Mouse (Mus musculus) left cerebral cortex, adult 18-20 months (tissue): ENCODE measurements around the gene Zfp60. TPM values are rescaled to one million over a fixed set of nuclear protein-coding genes. Genes with fewer than 3 reads are reported as not detected.
"Not testable (repeated sequence)": the region's sequence is repeated elsewhere in the genome, so short reads cannot be mapped to it uniquely, and the experiment has no call there.

Source experiments
- DNase-seq, 2 experiments: peaks; one replicate each; pipeline ENCODE4 v3.0.0; 2021 to 2022; ENCODE audit warnings: low spot score in 2 of 2, mixed read lengths in 1 of 2
- total RNA-seq, 2 experiments: library from RNA; stranded (reverse); gene quantifications; 2 replicates each; pipeline ENCODE4 v1.2.3; 2021

The Zfp60 gene
- total RNA-seq, 2 experiments from 2014 or later, result 35.7 to 36.0 TPM

DNA sequence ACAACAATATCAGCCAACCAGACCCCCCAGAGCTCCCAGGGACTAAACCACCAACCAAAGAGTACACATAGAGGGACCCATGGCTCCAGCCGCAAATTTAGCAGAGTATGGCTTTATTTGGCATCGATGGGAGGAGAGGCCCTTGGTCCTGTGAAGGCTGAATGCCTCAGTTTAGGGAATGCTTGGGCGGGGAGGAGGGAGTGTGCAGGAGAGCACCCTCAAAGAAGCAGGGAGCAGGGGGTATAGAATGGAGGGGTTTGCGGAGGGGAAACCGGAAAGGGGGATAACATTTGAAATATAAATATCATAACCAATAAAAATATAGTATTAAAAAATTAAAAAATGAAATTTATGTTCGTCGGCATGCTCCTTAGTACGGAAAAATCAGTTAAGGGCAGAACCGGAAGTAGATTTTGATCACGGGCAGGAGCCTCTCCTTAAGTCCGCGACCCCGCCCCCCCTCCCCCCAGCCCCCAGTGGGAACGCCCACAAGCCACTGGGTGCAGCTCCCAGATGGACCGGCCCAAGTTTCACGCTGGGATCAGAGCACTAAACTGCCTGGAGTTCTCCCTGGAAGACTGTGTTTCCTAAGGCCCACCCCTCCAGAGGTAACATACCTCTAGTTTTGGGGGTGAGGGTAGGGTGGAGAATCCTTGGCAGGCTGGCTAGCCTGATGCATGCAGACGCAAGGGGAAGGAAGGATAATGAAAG lies 34.1 kb downstream of the Zfp60 start:
- DNase-seq, result no peak

- DNase-seq, result no peak
Observed at GRCm38 (mm10) chr7:27789306-27789705, 58.1 kb downstream of the Zfp60 start.

DNA sequence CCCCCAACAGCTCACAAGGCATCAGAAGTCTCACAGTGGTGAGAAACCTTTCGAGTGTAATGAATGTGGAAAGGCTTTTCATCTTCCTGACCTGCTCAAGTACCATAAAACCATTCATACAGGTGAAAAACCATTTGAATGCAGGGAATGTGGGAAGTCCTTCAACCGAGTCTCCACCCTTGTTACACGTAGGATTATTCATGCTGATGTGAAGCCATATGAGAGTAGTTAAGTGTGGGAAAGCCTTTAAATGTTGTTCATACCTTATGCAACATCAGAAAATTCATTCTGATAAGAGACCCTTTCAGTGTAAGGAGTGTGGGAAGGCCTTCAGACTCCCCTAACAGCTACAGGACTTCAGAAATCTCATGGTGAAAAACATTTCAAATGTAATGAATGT lies 62.7 kb downstream of the Zfp60 start:
- DNase-seq, result not testable (repeated sequence)

DNA sequence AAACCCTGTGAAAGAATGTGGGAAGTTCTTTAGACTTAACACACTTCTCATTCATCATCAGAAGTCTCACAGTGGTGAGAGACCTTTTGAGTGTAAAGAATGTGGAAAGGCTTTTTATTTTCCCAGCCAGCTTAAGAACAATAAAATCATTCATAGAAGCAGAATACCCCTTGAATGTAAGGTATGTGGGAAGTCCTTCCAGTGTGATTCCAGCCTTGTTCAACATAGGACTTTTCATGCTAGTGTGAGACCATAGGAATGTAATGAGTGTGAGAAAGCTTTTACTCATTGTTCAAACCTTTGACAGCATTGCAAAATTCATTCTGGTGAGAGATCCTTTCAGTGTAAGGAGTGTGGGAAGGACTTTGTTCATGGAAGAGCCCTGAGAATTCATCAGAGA lies 63.4 kb downstream of the Zfp60 start:
- DNase-seq, result no peak

DNA sequence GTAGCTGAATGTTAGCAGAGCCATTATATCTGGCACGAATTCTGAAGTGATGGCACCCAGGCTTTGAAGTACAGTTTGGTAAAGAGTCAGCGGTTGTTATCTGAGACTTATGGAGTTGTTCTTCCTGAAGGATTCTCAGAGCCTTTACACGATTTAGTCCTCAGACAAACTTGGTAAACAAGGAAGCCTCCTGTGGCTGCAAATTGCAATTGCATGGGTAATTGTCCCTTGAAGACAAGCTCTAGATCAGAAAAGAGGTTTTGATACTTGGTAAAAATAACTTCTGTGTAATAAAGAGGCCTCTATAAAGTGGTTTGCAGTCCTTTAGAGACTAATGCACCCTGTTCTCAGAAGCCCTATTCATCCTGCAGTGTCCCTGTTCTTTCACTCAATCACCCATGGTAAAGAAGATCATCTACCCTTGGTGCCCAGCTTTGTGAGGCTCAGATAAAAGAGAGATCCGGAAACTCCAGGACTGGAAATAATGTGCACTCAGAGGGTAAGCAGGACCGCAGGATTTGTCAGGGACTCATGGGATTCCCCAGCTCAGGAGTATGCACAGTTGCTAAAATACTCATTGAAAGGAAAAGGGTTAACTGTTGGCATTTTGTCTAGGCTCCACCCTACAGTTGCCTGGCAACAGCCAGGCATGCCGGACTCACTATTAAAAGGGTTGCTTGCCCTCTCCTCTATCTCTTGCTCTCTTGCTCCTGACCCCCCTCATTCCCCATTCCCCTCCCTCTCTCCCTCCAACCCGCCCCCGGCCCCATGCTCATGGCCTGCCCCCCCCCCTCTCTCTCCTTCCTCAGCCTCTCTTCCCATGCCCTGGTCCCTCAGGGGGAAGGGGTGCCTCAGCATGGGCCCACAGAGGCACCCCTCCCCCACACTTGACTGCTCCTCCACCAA lies 67.0 kb downstream of the Zfp60 start:
- no peak for DNase-seq

GRCm38 (mm10) chr7:27801137-27801536 lies 69.9 kb downstream of the Zfp60 start:
- DNase-seq, result no peak

DNA sequence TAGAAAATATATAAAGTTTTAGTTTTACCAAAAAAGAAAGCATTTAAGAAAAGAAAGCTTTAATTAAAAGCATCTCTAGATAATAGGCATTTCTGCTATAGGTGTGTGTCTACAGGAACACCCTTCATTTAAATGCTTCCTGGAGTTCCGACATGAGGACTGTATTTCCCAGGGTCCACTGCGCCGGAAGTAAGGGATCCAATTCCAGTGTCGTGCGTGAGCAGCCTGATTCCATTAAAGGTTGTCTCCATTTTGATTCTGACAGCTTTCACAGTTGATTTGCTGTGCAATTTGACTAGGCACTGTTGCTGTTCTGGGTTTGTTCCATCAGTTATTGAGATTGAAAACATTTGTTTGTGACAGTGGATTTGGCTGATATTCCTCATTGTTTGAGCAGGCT lies 71.8 kb downstream of the Zfp60 start:
- no peak for DNase-seq

Other genes starting within 250 kb of the Zfp60 start
- gene Sertad1, start 244.5 kb upstream of the Zfp60 start, total RNA-seq, result 10 to 100 TPM; 15.3 to 26.9 TPM
- gene Prx, start 232.1 kb upstream of the Zfp60 start, total RNA-seq, result under 1 TPM; 0.23 to 0.33 TPM
- under 1 TPM in 1 of 2 experiments, not detected in 1; 0.14 TPM for gene Hipk4, start 208.1 kb upstream of the Zfp60 start, total RNA-seq
- 100 to 1,000 TPM; 750 TPM for gene Pld3, start 178.2 kb upstream of the Zfp60 start, total RNA-seq
- 10 to 100 TPM; 30.5 to 33.0 TPM for gene 2310022A10Rik, start 178.2 kb upstream of the Zfp60 start, total RNA-seq
- 100 to 1,000 TPM; 103 to 113 TPM for gene Akt2, start 139.8 kb upstream of the Zfp60 start, total RNA-seq
- gene Ttc9b, start 77.5 kb upstream of the Zfp60 start, total RNA-seq, result 10 to 100 TPM; 88.9 to 93.4 TPM
- gene Map3k10, start 56.8 kb upstream of the Zfp60 start, total RNA-seq, result 100 to 1,000 TPM; 192 to 197 TPM
- gene Zfp607b, start 42.0 kb upstream of the Zfp60 start, total RNA-seq, result 10 to 100 TPM; 10.9 to 11.1 TPM
- gene Zfp626, start 75.8 kb downstream of the Zfp60 start, total RNA-seq, result 1 to 10 TPM; 8.0 to 9.8 TPM
- 1 to 10 TPM; 5.1 to 5.6 TPM for gene Zfp59, start 107.2 kb downstream of the Zfp60 start, total RNA-seq
- 1 to 10 TPM in 1 of 2 experiments, under 1 TPM in 1; 0.96 to 1.3 TPM for gene Zfp607a, start 126.1 kb downstream of the Zfp60 start, total RNA-seq
- gene Zfp974, start 198.1 kb downstream of the Zfp60 start, total RNA-seq, result 10 to 100 TPM; 15.0 to 17.5 TPM
- gene Zfp780b, start 247.8 kb downstream of the Zfp60 start, total RNA-seq, result 10 to 100 TPM; 21.4 to 22.0 TPM